Mouse (Mus musculus): Measurements from ENCODE around the gene 4930415O20Rik. TPM values are rescaled to one million over a fixed set of nuclear protein-coding genes. Genes with fewer than 3 reads are reported as not detected.

The 4930415O20Rik gene
- polyA plus RNA-seq, 1 experiment from 2014 or later, result 0.29 TPM

DNA sequence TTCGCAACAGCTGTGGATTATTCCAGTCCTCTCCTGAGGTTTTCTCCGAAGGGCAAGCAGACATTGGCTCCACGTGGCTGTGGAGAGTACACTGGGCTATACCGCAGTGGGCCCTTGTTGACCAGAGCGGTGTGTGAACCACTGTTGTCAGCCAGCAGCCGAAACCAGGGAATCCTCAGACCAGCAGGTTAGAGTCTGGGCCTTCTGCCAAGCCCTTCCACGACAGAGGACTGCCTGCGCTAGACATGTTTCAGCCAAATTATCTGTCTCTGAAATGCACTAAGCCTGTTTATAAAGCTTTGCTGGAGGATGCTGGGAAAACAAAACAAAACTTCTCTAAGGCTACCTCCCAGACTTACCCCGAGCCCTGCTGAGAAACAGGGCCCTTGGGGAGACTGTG is 43.7 kb downstream of the 4930415O20Rik start:
- WGBS, result 82% methylated on average over 9 of the region's 9 CpGs
- Histone ChIP-seq H3K4me3 (no peak overlapping the region), H3K27ac (no peak overlapping the region)

GRCm38 (mm10) chr15:98614971-98615370 is 44.2 kb downstream of the 4930415O20Rik start:
- WGBS, result 61% methylated on average over 6 of the region's 6 CpGs

More for the DNA sequence above, 43.7 kb downstream of the 4930415O20Rik start:
- no peak for DNase-seq (ENCODE audit: extremely low spot score, low spot score)
- H3K27me3 ChIP-seq (ENCODE audit: poor library complexity, severe bottlenecking), result peaks cover 35% of the 10 kb centered on the region
- no peaks in the 10 kb centered on the region for H3K9me3 ChIP-seq
- H3K4me1 ChIP-seq, result peaks cover 36% of the 10 kb centered on the region
- no peaks in the 10 kb centered on the region for H3K36me3 ChIP-seq (replicated peaks)

GRCm38 (mm10) chr15:98615751-98616150 is 44.9 kb downstream of the 4930415O20Rik start:
- Histone ChIP-seq H3K4me3 (no peak overlapping the region), H3K27me3 (ENCODE audit: poor library complexity, severe bottlenecking) (peaks cover 23% of the 10 kb centered on the region), H3K27ac (no peak overlapping the region), H3K9me3 (no peaks in the 10 kb centered on the region), H3K36me3 (replicated peaks) (no peaks in the 10 kb centered on the region), H3K4me1 (peaks cover 26% of the 10 kb centered on the region)
- no peak for DNase-seq (ENCODE audit: extremely low spot score, low spot score)
- WGBS, result 69% methylated on average over 6 of the region's 6 CpGs

More at GRCm38 (mm10) chr15:98614971-98615370, 44.2 kb downstream of the 4930415O20Rik start:
- H3K36me3 ChIP-seq (replicated peaks), result no peaks in the 10 kb centered on the region
- H3K4me1 ChIP-seq, result peaks cover 32% of the 10 kb centered on the region
- H3K27ac ChIP-seq, result no peak overlapping the region
- no peaks in the 10 kb centered on the region for H3K9me3 ChIP-seq
- H3K4me3 ChIP-seq, result no peak overlapping the region
- peaks cover 31% of the 10 kb centered on the region for H3K27me3 ChIP-seq (ENCODE audit: poor library complexity, severe bottlenecking)
- DNase-seq (ENCODE audit: extremely low spot score, low spot score), result no peak

DNA sequence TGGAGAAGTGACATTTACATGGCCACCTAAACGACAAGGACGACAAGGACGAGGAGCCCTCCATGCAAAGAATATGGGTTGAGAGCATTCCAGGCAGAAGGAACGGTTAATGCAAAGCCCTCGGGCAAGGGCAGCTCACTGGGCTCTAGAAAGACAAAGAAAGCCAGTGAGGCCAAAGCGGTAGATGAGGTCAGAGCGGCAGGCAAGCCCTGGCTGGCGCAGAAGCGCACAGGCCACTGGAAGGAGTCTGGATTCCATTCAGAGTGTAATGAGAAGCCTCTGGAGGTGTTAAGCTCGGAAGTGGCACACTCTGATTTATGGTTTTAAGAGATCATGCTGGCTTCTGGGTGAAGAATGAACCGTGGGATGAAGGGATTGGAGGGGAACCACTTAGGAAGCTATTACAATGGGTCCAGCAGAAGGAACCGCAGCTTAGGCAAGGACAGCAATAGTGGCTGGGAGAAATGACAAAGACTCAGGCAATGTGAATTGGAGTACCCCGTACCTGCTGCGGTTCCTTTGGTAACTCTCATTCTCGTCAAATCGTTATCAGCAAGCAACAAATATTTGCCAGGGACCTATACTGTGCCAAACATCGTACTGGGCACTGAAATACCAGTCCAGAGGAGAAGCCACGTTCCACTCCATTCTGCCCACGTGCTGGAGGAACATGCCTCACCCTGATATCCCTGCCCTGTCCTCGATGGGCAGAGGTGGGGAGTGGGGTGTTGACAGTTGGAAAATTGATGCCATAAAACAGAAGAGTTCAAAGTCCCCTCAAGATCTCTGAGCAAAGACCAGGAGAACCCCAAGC is 45.8 kb downstream of the 4930415O20Rik start:
- no peaks in the 10 kb centered on the region for H3K36me3 ChIP-seq (replicated peaks)
- peak overlapping the region; percentile 9; the same call in 1 of the 2 replicates for H3K4me3 ChIP-seq
- DNase-seq (ENCODE audit: extremely low spot score, low spot score), result no peak
- WGBS, result 42% methylated on average over 20 of the region's 20 CpGs
- H3K9me3 ChIP-seq, result no peaks in the 10 kb centered on the region
- H3K27ac ChIP-seq, result peak overlapping the region; percentile 48; the same call in 1 of the 2 replicates
- H3K4me1 ChIP-seq, result peaks cover 26% of the 10 kb centered on the region
- H3K27me3 ChIP-seq (ENCODE audit: poor library complexity, severe bottlenecking), result peaks cover 21% of the 10 kb centered on the region

GRCm38 (mm10) chr15:98617176-98617537 is 46.4 kb downstream of the 4930415O20Rik start:
- DNase-seq (ENCODE audit: extremely low spot score, low spot score), result peak; percentile 83
- Histone ChIP-seq H3K27ac (peak overlapping the region; percentile 3; the same call in 1 of the 2 replicates), H3K27me3 (ENCODE audit: poor library complexity, severe bottlenecking) (peaks cover 22% of the 10 kb centered on the region), H3K4me1 (peaks cover 28% of the 10 kb centered on the region), H3K4me3 (peak overlapping the region; percentile 9; the same call in 1 of the 2 replicates), H3K9me3 (no peaks in the 10 kb centered on the region), H3K36me3 (replicated peaks) (no peaks in the 10 kb centered on the region)
- 2% methylated on average over 12 of the region's 12 CpGs for WGBS

- DNase-seq (ENCODE audit: extremely low spot score, low spot score), result no peak
- Histone ChIP-seq H3K27ac (no peak overlapping the region), H3K36me3 (replicated peaks) (no peaks in the 10 kb centered on the region), H3K4me3 (no peak overlapping the region), H3K27me3 (ENCODE audit: poor library complexity, severe bottlenecking) (peaks cover 40% of the 10 kb centered on the region), H3K4me1 (peaks cover 29% of the 10 kb centered on the region), H3K9me3 (no peaks in the 10 kb centered on the region)
- 8% methylated on average over 7 of the region's 7 CpGs for WGBS
These were observed 51.4 kb downstream of the 4930415O20Rik start for GRCm38 (mm10) chr15:98622199-98622598.

- peaks cover 45% of the 10 kb centered on the region for H3K27me3 ChIP-seq (ENCODE audit: poor library complexity, severe bottlenecking)
- WGBS, result 15% methylated on average over 6 of the region's 6 CpGs
- H3K9me3 ChIP-seq, result no peaks in the 10 kb centered on the region
- no peak overlapping the region for H3K4me3 ChIP-seq
- peaks cover 26% of the 10 kb centered on the region for H3K4me1 ChIP-seq
- DNase-seq (ENCODE audit: extremely low spot score, low spot score), result no peak
- H3K36me3 ChIP-seq (replicated peaks), result no peaks in the 10 kb centered on the region
- no peak overlapping the region for H3K27ac ChIP-seq
These were observed 51.9 kb downstream of the 4930415O20Rik start for GRCm38 (mm10) chr15:98622721-98623120.

GRCm38 (mm10) chr15:98623361-98623821 is 52.6 kb downstream of the 4930415O20Rik start:
- H3K4me1 ChIP-seq, result peaks cover 31% of the 10 kb centered on the region

GRCm38 (mm10) chr15:98626078-98626477 is 55.3 kb downstream of the 4930415O20Rik start:
- no peak overlapping the region for H3K27ac ChIP-seq
- no peaks in the 10 kb centered on the region for H3K36me3 ChIP-seq (replicated peaks)
- DNase-seq (ENCODE audit: extremely low spot score, low spot score), result no peak
- H3K4me1 ChIP-seq, result peaks cover 55% of the 10 kb centered on the region
- H3K4me3 ChIP-seq, result no peak overlapping the region
- 34% methylated on average over 8 of the region's 8 CpGs for WGBS
- H3K9me3 ChIP-seq, result no peaks in the 10 kb centered on the region
- H3K27me3 ChIP-seq (ENCODE audit: poor library complexity, severe bottlenecking), result peaks cover 74% of the 10 kb centered on the region

More at GRCm38 (mm10) chr15:98623361-98623821, 52.6 kb downstream of the 4930415O20Rik start:
- DNase-seq (ENCODE audit: extremely low spot score, low spot score), result no peak
- no peak overlapping the region for H3K27ac ChIP-seq
- 62% methylated on average over 5 of the region's 5 CpGs for WGBS
- H3K9me3 ChIP-seq, result no peaks in the 10 kb centered on the region
- H3K4me3 ChIP-seq, result no peak overlapping the region
- H3K36me3 ChIP-seq (replicated peaks), result no peaks in the 10 kb centered on the region
- H3K27me3 ChIP-seq (ENCODE audit: poor library complexity, severe bottlenecking), result peaks cover 48% of the 10 kb centered on the region

DNA sequence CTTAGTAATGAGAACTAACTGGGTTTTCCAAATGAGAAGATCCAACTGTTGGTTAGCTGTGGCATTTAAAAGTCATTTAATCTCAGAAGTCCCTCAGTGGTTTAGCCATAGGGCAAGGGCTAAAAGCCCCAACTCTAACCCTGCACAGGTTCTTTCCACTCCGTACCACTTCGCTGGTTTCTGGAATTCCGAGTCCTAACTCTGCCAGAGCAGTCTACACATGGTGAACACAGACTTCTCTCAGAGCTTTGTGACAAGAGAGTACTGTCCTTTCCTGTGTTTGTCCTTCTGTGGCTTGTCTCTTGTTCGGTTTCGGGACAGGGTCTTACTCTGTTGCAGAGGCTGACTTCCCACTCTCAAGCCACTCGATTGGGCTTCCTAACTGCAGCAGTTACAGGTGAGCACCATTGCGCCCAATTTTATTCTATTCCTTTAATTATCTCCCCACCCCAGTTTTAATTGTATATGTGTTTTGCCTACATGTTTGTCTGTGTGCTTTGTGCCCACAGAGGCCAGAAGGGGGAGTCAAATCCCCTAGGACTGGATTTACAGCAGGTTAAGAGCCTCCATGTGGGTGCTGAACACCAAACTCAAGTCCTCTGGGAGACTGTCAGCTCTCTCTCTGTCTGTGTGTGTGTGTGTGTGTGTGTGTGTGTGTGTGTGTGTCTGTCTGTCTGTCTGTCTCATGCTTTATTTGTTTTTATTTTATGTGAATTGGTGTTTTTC is 55.8 kb downstream of the 4930415O20Rik start:
- Histone ChIP-seq H3K27ac (no peak overlapping the region), H3K27me3 (ENCODE audit: poor library complexity, severe bottlenecking) (peaks cover 80% of the 10 kb centered on the region), H3K4me3 (no peak overlapping the region), H3K4me1 (peaks cover 60% of the 10 kb centered on the region), H3K9me3 (no peaks in the 10 kb centered on the region), H3K36me3 (replicated peaks) (no peaks in the 10 kb centered on the region)
- 75% methylated on average over 7 of the region's 7 CpGs for WGBS
- no peak for DNase-seq (ENCODE audit: extremely low spot score, low spot score)

GRCm38 (mm10) chr15:98628589-98629254 is 57.9 kb downstream of the 4930415O20Rik start:
- Histone ChIP-seq H3K36me3 (replicated peaks) (no peaks in the 10 kb centered on the region), H3K4me1 (peaks cover 66% of the 10 kb centered on the region), H3K27me3 (ENCODE audit: poor library complexity, severe bottlenecking) (peaks cover 83% of the 10 kb centered on the region), H3K27ac (peak overlapping the region; percentile 74), H3K9me3 (no peaks in the 10 kb centered on the region), H3K4me3 (peak overlapping the region; percentile 33)
- 8% methylated on average over 20 of the region's 20 CpGs for WGBS
- peak; percentile 50 for DNase-seq (ENCODE audit: extremely low spot score, low spot score)

GRCm38 (mm10) chr15:98629464-98629863 is 58.7 kb downstream of the 4930415O20Rik start:
- H3K36me3 ChIP-seq (replicated peaks), result no peaks in the 10 kb centered on the region
- peak overlapping the region; percentile 74; the same call in 1 of the 2 replicates for H3K27ac ChIP-seq
- peaks cover 73% of the 10 kb centered on the region for H3K4me1 ChIP-seq
- no peak for DNase-seq (ENCODE audit: extremely low spot score, low spot score)
- peaks cover 87% of the 10 kb centered on the region for H3K27me3 ChIP-seq (ENCODE audit: poor library complexity, severe bottlenecking)
- H3K4me3 ChIP-seq, result peak overlapping the region; percentile 33; the same call in 1 of the 2 replicates
- H3K9me3 ChIP-seq, result no peaks in the 10 kb centered on the region
- 61% methylated on average over 6 of the region's 6 CpGs for WGBS

Measured in forebrain, embryonic 10.5 days (tissue).